Mouse (Mus musculus) gastrocnemius, postnatal 14 days (tissue): ENCODE data around the gene Nkain4. TPM values are rescaled to one million over a fixed set of nuclear protein-coding genes. Genes with fewer than 3 reads are reported as not detected.

Experiments
- DNase-seq: peaks from one replicate; pipeline ENCODE4 v3.0.0; 2021; ENCODE audit warnings: mixed read lengths
- intact Hi-C: fragments of 180-260 bp; cut with DNase I; formaldehyde crosslinking; loops from one replicate; pipeline ENCODE4 v1.15.1; 2025; ENCODE audit warnings: low total_unique reads
- total RNA-seq, 2 experiments: library from RNA; stranded (reverse); gene quantifications; 2 replicates each; pipeline ENCODE4 v1.2.3; 2021

Nkain4 gene
- total RNA-seq, 2 experiments from 2014 or later = 0.82 TPM

GRCm38 (mm10) chr2:180959605-180960004 is 5.1 kb upstream of the Nkain4 start:
- no peak for DNase-seq
- intact Hi-C loops = no loop called here

GRCm38 (mm10) chr2:180953638-180954037 is 861 bp downstream of the Nkain4 start:
- DNase-seq = no peak
- intact Hi-C loops = no loop called here

GRCm38 (mm10) chr2:180952731-180953171 is 1.7 kb downstream of the Nkain4 start:
- DNase-seq = no peak
- intact Hi-C loops = no loop called here

GRCm38 (mm10) chr2:180949947-180950346 is 4.6 kb downstream of the Nkain4 start:
- intact Hi-C loops = no loop called here
- no peak for DNase-seq

- DNase-seq = no peak
- intact Hi-C loops = no loop called here
Observed at GRCm38 (mm10) chr2:180941869-180942268, 12.6 kb downstream of the Nkain4 start.

GRCm38 (mm10) chr2:180940187-180940586 is 14.3 kb downstream of the Nkain4 start:
- intact Hi-C loops = no loop called here
- DNase-seq = no peak

GRCm38 (mm10) chr2:180932418-180932817 is 22.1 kb downstream of the Nkain4 start:
- DNase-seq = no peak
- intact Hi-C loops = no loop called here

GRCm38 (mm10) chr2:180928723-180929122 is 25.8 kb downstream of the Nkain4 start, which contains the start of gene Birc7:
Gene Birc7 (plus strand): TSS chr2:180929023.
- no peak for DNase-seq
- intact Hi-C loops = no loop called here

- peak; percentile 62 for DNase-seq
- intact Hi-C loops = loop anchor here (2.0 kb wide), 2 partner anchors 40 to 70 kb away; no protein-coding TSS in a partner anchor
Observed at GRCm38 (mm10) chr2:180925176-180925575, 29.3 kb downstream of the Nkain4 start.

GRCm38 (mm10) chr2:180922739-180923138 is 31.8 kb downstream of the Nkain4 start:
- no peak for DNase-seq
- intact Hi-C loops = no loop called here

GRCm38 (mm10) chr2:180920810-180921400 is 33.6 kb downstream of the Nkain4 start, which contains the start of gene Ythdf1:
Gene Ythdf1 (minus strand): TSS chr2:180920949.
- intact Hi-C loops = no loop called here
- DNase-seq = peak; percentile 98

- peak; percentile 23 for DNase-seq
- intact Hi-C loops = no loop called here
Observed at GRCm38 (mm10) chr2:180919913-180920809, 34.3 kb downstream of the Nkain4 start.

- DNase-seq = no peak
- intact Hi-C loops = no loop called here
Observed at GRCm38 (mm10) chr2:180915886-180916433, 38.5 kb downstream of the Nkain4 start.

- intact Hi-C loops = no loop called here
Observed at GRCm38 (mm10) chr2:180910928-180911327, 43.6 kb downstream of the Nkain4 start.

GRCm38 (mm10) chr2:180905556-180906221 is 48.8 kb downstream of the Nkain4 start:
- intact Hi-C loops = no loop called here
- DNase-seq = no peak

More at GRCm38 (mm10) chr2:180910928-180911327, 43.6 kb downstream of the Nkain4 start:
- no peak for DNase-seq

- intact Hi-C loops = no loop called here
- no peak for DNase-seq
Observed at GRCm38 (mm10) chr2:180904435-180905208, 49.9 kb downstream of the Nkain4 start.

- intact Hi-C loops = no loop called here
- no peak for DNase-seq
Observed at GRCm38 (mm10) chr2:180902086-180902485, 52.4 kb downstream of the Nkain4 start.

- no peak for DNase-seq
- intact Hi-C loops = no loop called here
Observed at GRCm38 (mm10) chr2:180897857-180898256, 56.6 kb downstream of the Nkain4 start.
